Mouse (Mus musculus) heart, embryonic 16.5 days (tissue): ENCODE results near the gene Fnbp1l. TPM values are rescaled to one million over a fixed set of nuclear protein-coding genes. Genes with fewer than 3 reads are reported as not detected.
A peak's percentile ranks its signal among the peaks of the same experiment; 100 is the strongest.

Experiments used
- ATAC-seq: fragments of 200-750 bp; cut with Nextera tagmentation; replicated peaks from 2 replicates; pipeline ENCODE4 v1.8.0; 2017; ENCODE audit warnings: moderate number of reproducible peaks; ENCODE audit not compliant: insufficient read depth, low FRiP score; ENCODE audit errors: extremely low read depth
- H3K27ac ChIP-seq: fragments of 300-500 bp; sonication (generic); 2 replicates; pipeline ENCODE4 v1.5.1; 2014; ENCODE audit warnings: mild to moderate bottlenecking, low read length, control low read depth, moderate library complexity
- H3K27me3 ChIP-seq: fragments of 300-500 bp; sonication (generic); 2 replicates; pipeline ENCODE4 v1.6.1; 2014; ENCODE audit warnings: low read length, mixed read lengths; ENCODE audit not compliant: control insufficient read depth, insufficient read depth
- H3K36me3 ChIP-seq: fragments of 300-500 bp; sonication (generic); 2 replicates; pipeline ENCODE4 v1.6.1; 2014; ENCODE audit not compliant: control insufficient read depth, insufficient read depth
- H3K4me1 ChIP-seq: fragments of 300-500 bp; sonication (generic); 2 replicates; pipeline ENCODE4 v1.6.1; 2014; ENCODE audit warnings: low read length, mixed read lengths; ENCODE audit not compliant: control insufficient read depth, insufficient read depth
- H3K4me2 ChIP-seq: fragments of 300-500 bp; sonication (generic); 2 replicates; pipeline ENCODE4 v1.6.1; 2014; ENCODE audit warnings: low read depth, mild to moderate bottlenecking, control low read depth, low read length
- H3K4me3 ChIP-seq: fragments of 300-500 bp; sonication (generic); 2 replicates; pipeline ENCODE4 v1.5.1; 2014; ENCODE audit warnings: mild to moderate bottlenecking, control low read depth, low read length
- H3K9ac ChIP-seq: fragments of 300-500 bp; sonication (generic); 2 replicates; pipeline ENCODE4 v1.6.1; 2014; ENCODE audit warnings: low read length, control low read depth
- H3K9me3 ChIP-seq: fragments of 300-500 bp; sonication (generic); replicated peaks from 2 replicates; pipeline ENCODE4 v1.6.1; 2016; ENCODE audit warnings: low read length; ENCODE audit not compliant: control insufficient read depth
- WGBS: fragments of 180-500 bp; shearing (Covaris S2); extraction: QIAGEN DNeasy Blood & Tissue Kit; methylation state at CpG from one replicate; pipeline ENCODE4 v1.1.7; 2014; 5-methylcytosine and 5-hydroxymethylcytosine counted together
- polyA plus RNA-seq: library from polyadenylated mRNA; unstranded; fragments of >200 nt; fragmentation: Nextera tagmentation; extraction: Ambion mirVana; gene quantifications from 2 replicates; pipeline ENCODE4 v1.2.1, GENCODE M21; 2015

Gene Fnbp1l
- polyA plus RNA-seq, 1 experiment from 2014 or later: 22.9 TPM

GRCm38 (mm10) chr3:122586918-122587641 is 32.4 kb downstream of the Fnbp1l start:
- H3K9ac ChIP-seq: no peak overlapping the region
- no peak overlapping the region for H3K4me2 ChIP-seq
- H3K9me3 ChIP-seq: no peaks in the 10 kb centered on the region
- H3K27me3 ChIP-seq: no peaks in the 10 kb centered on the region
- H3K4me3 ChIP-seq: no peak overlapping the region
- ATAC-seq: no peak
- H3K27ac ChIP-seq: no peak overlapping the region
- WGBS: 84% methylated on average over 3 of the region's 3 CpGs
- H3K36me3 ChIP-seq: peaks cover 9% of the 10 kb centered on the region; the same call in 1 of the 2 replicates
- H3K4me1 ChIP-seq: 0 out of 2 replicates have a peak, but pooled peaks cover 3% of the 10 kb centered on the region

GRCm38 (mm10) chr3:122577360-122577759 is 42.2 kb downstream of the Fnbp1l start:
- H3K27me3 ChIP-seq: no peaks in the 10 kb centered on the region

GRCm38 (mm10) chr3:122574921-122575320 is 44.6 kb downstream of the Fnbp1l start:
- Histone ChIP-seq H3K4me3 (no peak overlapping the region), H3K27ac (no peak overlapping the region), H3K9me3 (peaks cover 3% of the 10 kb centered on the region; the same call in 1 of the 2 replicates), H3K27me3 (no peaks in the 10 kb centered on the region), H3K4me2 (no peak overlapping the region), H3K4me1 (no peaks in the 10 kb centered on the region; the same call in 1 of the 2 replicates), H3K36me3 (no peaks in the 10 kb centered on the region), H3K9ac (no peak overlapping the region)
- ATAC-seq: no peak
- 50% methylated on average over 1 of the region's 1 CpGs for WGBS

More at GRCm38 (mm10) chr3:122577360-122577759, 42.2 kb downstream of the Fnbp1l start:
- Histone ChIP-seq H3K9ac (no peak overlapping the region), H3K4me2 (no peak overlapping the region), H3K4me3 (no peak overlapping the region), H3K4me1 (no peaks in the 10 kb centered on the region; the same call in 1 of the 2 replicates), H3K36me3 (no peaks in the 10 kb centered on the region), H3K27ac (no peak overlapping the region), H3K9me3 (peaks cover 3% of the 10 kb centered on the region; the same call in 1 of the 2 replicates)
- no peak for ATAC-seq

- H3K4me3 ChIP-seq: no peak overlapping the region
- H3K4me2 ChIP-seq: no peak overlapping the region
- no peaks in the 10 kb centered on the region for H3K27me3 ChIP-seq
- WGBS: 88% methylated on average over 5 of the region's 5 CpGs
- no peak for ATAC-seq
- no peaks in the 10 kb centered on the region for H3K36me3 ChIP-seq
- no peaks in the 10 kb centered on the region; the same call in 1 of the 2 replicates for H3K4me1 ChIP-seq
- H3K27ac ChIP-seq: no peak overlapping the region
- peaks cover 3% of the 10 kb centered on the region; the same call in 1 of the 2 replicates for H3K9me3 ChIP-seq
- H3K9ac ChIP-seq: no peak overlapping the region
Measured at GRCm38 (mm10) chr3:122573426-122574286, 45.9 kb downstream of the Fnbp1l start.

- Histone ChIP-seq H3K4me2 (no peak overlapping the region), H3K9ac (no peak overlapping the region), H3K27me3 (no peaks in the 10 kb centered on the region), H3K36me3 (peaks cover 5% of the 10 kb centered on the region; the same call in 1 of the 2 replicates), H3K27ac (peak overlapping the region; percentile 35; the same call in 1 of the 2 replicates), H3K4me1 (peaks cover 2% of the 10 kb centered on the region), H3K9me3 (no peaks in the 10 kb centered on the region), H3K4me3 (no peak overlapping the region)
- ATAC-seq: no peak
- 57% methylated on average over 4 of the region's 4 CpGs for WGBS
Measured at GRCm38 (mm10) chr3:122566549-122566948, 53.0 kb downstream of the Fnbp1l start.

GRCm38 (mm10) chr3:122566112-122566511 is 53.4 kb downstream of the Fnbp1l start:
- 79% methylated on average over 3 of the region's 3 CpGs for WGBS

GRCm38 (mm10) chr3:122565285-122565684 is 54.2 kb downstream of the Fnbp1l start:
- peaks cover 5% of the 10 kb centered on the region; the same call in 1 of the 2 replicates for H3K36me3 ChIP-seq
- H3K9ac ChIP-seq: no peak overlapping the region
- ATAC-seq: no peak
- H3K4me2 ChIP-seq: no peak overlapping the region
- no peak overlapping the region for H3K4me3 ChIP-seq
- WGBS: 16% methylated on average over 7 of the region's 7 CpGs
- H3K4me1 ChIP-seq: peaks cover 2% of the 10 kb centered on the region
- H3K9me3 ChIP-seq: no peaks in the 10 kb centered on the region
- H3K27me3 ChIP-seq: no peaks in the 10 kb centered on the region
- no peak overlapping the region for H3K27ac ChIP-seq

More at GRCm38 (mm10) chr3:122566112-122566511, 53.4 kb downstream of the Fnbp1l start:
- H3K9ac ChIP-seq: no peak overlapping the region
- no peak overlapping the region for H3K27ac ChIP-seq
- no peaks in the 10 kb centered on the region for H3K27me3 ChIP-seq
- no peak for ATAC-seq
- no peak overlapping the region for H3K4me3 ChIP-seq
- peaks cover 5% of the 10 kb centered on the region; the same call in 1 of the 2 replicates for H3K36me3 ChIP-seq
- no peak overlapping the region for H3K4me2 ChIP-seq
- H3K9me3 ChIP-seq: no peaks in the 10 kb centered on the region
- peaks cover 2% of the 10 kb centered on the region for H3K4me1 ChIP-seq

- Histone ChIP-seq H3K9ac (no peak overlapping the region), H3K9me3 (no peaks in the 10 kb centered on the region), H3K36me3 (peaks cover 3% of the 10 kb centered on the region; the same call in 1 of the 2 replicates), H3K4me1 (no peaks in the 10 kb centered on the region), H3K4me3 (no peak overlapping the region), H3K4me2 (no peak overlapping the region), H3K27me3 (no peaks in the 10 kb centered on the region), H3K27ac (no peak overlapping the region)
- 66% methylated on average over 2 of the region's 2 CpGs for WGBS
- no peak for ATAC-seq
Measured at GRCm38 (mm10) chr3:122557766-122558165, 61.7 kb downstream of the Fnbp1l start.
